In genomic region chr9:37347988-37348642, GRCm38 (mm10) we compare ENCODE assay signal across 8 mouse cellular contexts. TPM values are rescaled to one million over a fixed set of nuclear protein-coding genes. Genes with fewer than 3 reads are reported as not detected.
DNase-seq lines count a peak whose midpoint lies in the region; ATAC-seq lines count a peak whose summit lies in the region.

Gene Ccdc15, minus strand, starts transcription at chr9:37348432.

- peak; percentile 96 for DNase-seq in ES-CJ7 (ENCODE audit: low read depth, low spot score)
- peak; percentile 95 for DNase-seq in cerebellum, adult 11 months
- peak; percentile 98 for DNase-seq in forebrain, embryonic 14.5 days (ENCODE audit: low spot score)
- DNase-seq in heart, postnatal 14 days = peak; percentile 97 to 98
- DNase-seq in layer of hippocampus, adult 11-12 months (ENCODE audit: low spot score) = peak; percentile 97
- DNase-seq in lung, adult 18-20 months = peak; percentile 98
- DNase-seq in testis, postnatal 14 days (ENCODE audit: low spot score) = peak; percentile 95

- ATAC-seq in forebrain, embryonic 14.5 days = peak; percentile 99
- ATAC-seq in neural tube, embryonic 15.5 days (ENCODE audit: low FRiP score) = peak; percentile 100

- peak within 1 kb of the TSS; percentile 78 for H3K9ac ChIP-seq in forebrain, embryonic 14.5 days (ENCODE audit: low read length)
- peak within 1 kb of the TSS; percentile 82 for H3K9ac ChIP-seq in neural tube, embryonic 15.5 days (replicated peaks)

- peak within 1 kb of the TSS; percentile 85 for H3K27ac ChIP-seq in forebrain, embryonic 14.5 days (ENCODE audit: low read depth, low read length)
- H3K27ac ChIP-seq in neural tube, embryonic 15.5 days (replicated peaks) = peak within 1 kb of the TSS; percentile 92

- peak within 1 kb of the TSS; percentile 71 for H3K4me2 ChIP-seq in forebrain, embryonic 14.5 days (ENCODE audit: low read length)
- H3K4me2 ChIP-seq in neural tube, embryonic 15.5 days = peak within 1 kb of the TSS; percentile 91

- intact Hi-C loops in heart, postnatal 14 days (cut with DNase I) = loop anchor here (5.0 kb wide), 1 partner anchor 34 kb away; no protein-coding TSS in a partner anchor

- peak within 1 kb of the TSS; percentile 59 for H3K4me3 ChIP-seq in forebrain, embryonic 14.5 days (ENCODE audit: low read depth, low read length)
- peak within 1 kb of the TSS; percentile 87 for H3K4me3 ChIP-seq in neural tube, embryonic 15.5 days (replicated peaks)

- WGBS in forebrain, embryonic 14.5 days = under 1% methylated on average over 41 of the region's 41 CpGs
- WGBS in neural tube, embryonic 15.5 days = under 1% methylated on average over 41 of the region's 41 CpGs

- peaks cover 12% of the 10 kb centered on the region for H3K4me1 ChIP-seq in forebrain, embryonic 14.5 days (ENCODE audit: control insufficient read depth, insufficient read depth, low read length)
- peaks cover 13% of the 10 kb centered on the region for H3K4me1 ChIP-seq in neural tube, embryonic 15.5 days

- H3K27me3 ChIP-seq in forebrain, embryonic 14.5 days (replicated peaks; ENCODE audit: control insufficient read depth, insufficient read depth, low read length) = no peaks in the 10 kb centered on the region
- no peaks in the 10 kb centered on the region for H3K27me3 ChIP-seq in neural tube, embryonic 15.5 days (replicated peaks)

- no peaks in the 10 kb centered on the region for H3K36me3 ChIP-seq in forebrain, embryonic 14.5 days (ENCODE audit: control insufficient read depth, insufficient read depth, low read length)
- H3K36me3 ChIP-seq in neural tube, embryonic 15.5 days = no peaks in the 10 kb centered on the region

- H3K9me3 ChIP-seq in forebrain, embryonic 14.5 days (replicated peaks; ENCODE audit: control insufficient read depth, low read length) = no peaks in the 10 kb centered on the region
- H3K9me3 ChIP-seq in neural tube, embryonic 15.5 days (replicated peaks) = no peaks in the 10 kb centered on the region

RNA-seq across cellular contexts. Expression of gene Ccdc15, which starts in this region (rescaled TPM):
- 5.3 and 7.1 TPM in 2 replicates for polyA plus RNA-seq in forebrain, embryonic 14.5 days (2014; fragmentation: Nextera tagmentation; extraction: Ambion mirVana)
- total RNA-seq in heart, postnatal 14 days (2021) = 1 to 10 TPM; 2.1 to 2.2 TPM
- polyA plus RNA-seq in neural tube, embryonic 15.5 days (2015; fragmentation: Nextera tagmentation; extraction: Ambion mirVana) = 6.4 and 7.7 TPM in 2 replicates

Comparison
In these comparisons a context has a peak if more than half of its experiments do, and no peak if none do; other contexts are left out.
1. Peak in every context shown above with its lines: DNase-seq, ATAC-seq, H3K4me3 ChIP-seq and H3K27ac ChIP-seq.